Comparison of ENCODE assay signal across 9 mouse cellular contexts in the genomic region with DNA sequence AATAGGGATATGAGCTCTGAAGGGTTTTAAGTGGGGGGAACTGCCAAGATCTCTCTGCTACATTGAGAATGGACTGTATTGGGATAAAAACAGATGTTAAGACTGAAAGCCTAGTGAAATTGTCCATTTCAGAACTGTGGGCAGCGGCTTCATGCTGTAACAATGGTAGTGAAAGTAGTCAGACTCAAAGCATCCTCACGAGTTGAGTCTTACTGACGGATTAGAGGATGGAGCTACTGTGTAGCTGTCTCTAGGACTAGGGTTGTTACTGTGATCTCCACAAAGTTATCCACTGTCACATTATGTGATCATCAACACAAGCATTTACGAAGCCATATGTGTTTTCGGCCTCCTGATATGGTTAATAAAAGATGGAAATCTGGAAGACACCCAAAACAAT. TPM values are rescaled to one million over a fixed set of nuclear protein-coding genes. Genes with fewer than 3 reads are reported as not detected.
DNase-seq lines count a peak whose midpoint lies in the region; ATAC-seq lines count a peak whose summit lies in the region.
"Had no signal": no experiment of that assay in that cellular context is flagged by ENCODE, and none has a peak within 500 bp of the region (broad histone marks: within the 10 kb centered on the region; RNA-seq: fewer than 3 reads in every experiment).

No protein-coding gene starts in this region.

- peak overlapping the region; percentile 98 for H3K4me3 ChIP-seq in kidney, embryonic 15.5 days (replicated peaks)
- H3K4me3 ChIP-seq in hindbrain, embryonic 13.5 days = peak overlapping the region; percentile 91
- H3K4me3 ChIP-seq in midbrain, embryonic 14.5 days (replicated peaks; ENCODE audit: low read depth, low read length) = peak overlapping the region; percentile 93

- no peak for ATAC-seq in kidney, embryonic 15.5 days (replicated peaks; ENCODE audit: low FRiP score)
- no peak for ATAC-seq in hindbrain, embryonic 13.5 days (ENCODE audit: low FRiP score)
- ATAC-seq in midbrain, embryonic 14.5 days (ENCODE audit: low FRiP score, low TSS enrichment) = no peak

- H3K9ac ChIP-seq in kidney, embryonic 15.5 days = peak overlapping the region; percentile 75
- H3K9ac ChIP-seq in hindbrain, embryonic 13.5 days = peak overlapping the region; percentile 97
- H3K9ac ChIP-seq in midbrain, embryonic 14.5 days (replicated peaks; ENCODE audit: low read length) = peak overlapping the region; percentile 94

- peak overlapping the region; percentile 90 for H3K27ac ChIP-seq in kidney, embryonic 15.5 days
- no peak overlapping the region for H3K27ac ChIP-seq in hindbrain, embryonic 13.5 days
- H3K27ac ChIP-seq in midbrain, embryonic 14.5 days (replicated peaks; ENCODE audit: low read depth, low read length) = no peak overlapping the region

- H3K9me3 ChIP-seq in kidney, embryonic 15.5 days (replicated peaks) = no peaks in the 10 kb centered on the region
- H3K9me3 ChIP-seq in hindbrain, embryonic 13.5 days = no peaks in the 10 kb centered on the region
- H3K9me3 ChIP-seq in midbrain, embryonic 14.5 days (ENCODE audit: control insufficient read depth, low read length) = no peaks in the 10 kb centered on the region

- intact Hi-C loops in left cerebral cortex, postnatal 10 days (cut with DNase I) = loop anchor here (5.0 kb wide), 1 partner anchor 271 kb away; the partner anchor contains the start of gene Ddx20

- peaks cover 56% of the 10 kb centered on the region for H3K36me3 ChIP-seq in kidney, embryonic 15.5 days
- H3K36me3 ChIP-seq in hindbrain, embryonic 13.5 days = peaks cover 40% of the 10 kb centered on the region
- H3K36me3 ChIP-seq in midbrain, embryonic 14.5 days (ENCODE audit: control insufficient read depth, insufficient read depth, low read length) = peaks cover 39% of the 10 kb centered on the region

- DNase-seq in kidney, postnatal 10 days = no peak
- peak; percentile 38 for DNase-seq in adipocyte (ENCODE audit: low spot score)
- no peak for DNase-seq in midbrain, embryonic 14.5 days
- DNase-seq in embryo, embryonic 9.5 days (ENCODE audit: extremely low spot score) = no peak
- no peak for DNase-seq in left cerebral cortex, postnatal 10 days (ENCODE audit: extremely low spot score in 1 of 2, low spot score in 2 of 2)
- no peak for DNase-seq in kidney, adult 18-20 months

- H3K4me2 ChIP-seq in kidney, embryonic 15.5 days = peak overlapping the region; percentile 65
- peak overlapping the region; percentile 80 for H3K4me2 ChIP-seq in hindbrain, embryonic 13.5 days
- H3K4me2 ChIP-seq in midbrain, embryonic 14.5 days (ENCODE audit: low read length) = peak overlapping the region; percentile 70

- peaks cover 29% of the 10 kb centered on the region for H3K4me1 ChIP-seq in kidney, embryonic 15.5 days
- peaks cover 40% of the 10 kb centered on the region for H3K4me1 ChIP-seq in hindbrain, embryonic 13.5 days (replicated peaks)
- H3K4me1 ChIP-seq in midbrain, embryonic 14.5 days (ENCODE audit: control insufficient read depth, insufficient read depth, low read length) = peaks cover 19% of the 10 kb centered on the region

- 37% methylated on average over 5 of the region's 5 CpGs for WGBS in kidney, embryonic 15.5 days
- WGBS in hindbrain, embryonic 13.5 days = 52% methylated on average over 5 of the region's 5 CpGs
- 42% methylated on average over 5 of the region's 5 CpGs for WGBS in midbrain, embryonic 14.5 days

- H3K27me3 ChIP-seq in kidney, embryonic 15.5 days = no peaks in the 10 kb centered on the region
- no peaks in the 10 kb centered on the region for H3K27me3 ChIP-seq in hindbrain, embryonic 13.5 days
- H3K27me3 ChIP-seq in midbrain, embryonic 14.5 days (ENCODE audit: control insufficient read depth, insufficient read depth, low read length) = no peaks in the 10 kb centered on the region

RNA-seq across cellular contexts. Expression of gene Wdr77, which starts 1.0 kb away (rescaled TPM):
- polyA plus RNA-seq in kidney, embryonic 15.5 days (2015; fragmentation: Nextera tagmentation; extraction: Ambion mirVana) = 151 and 158 TPM in 2 replicates
- polyA plus RNA-seq in hindbrain, embryonic 13.5 days (2015; fragmentation: Nextera tagmentation; extraction: Ambion mirVana) = 91.6 and 99.4 TPM in 2 replicates
- polyA plus RNA-seq in midbrain, embryonic 14.5 days (2014; fragmentation: Nextera tagmentation; extraction: Ambion mirVana) = 86.4 and 94.8 TPM in 2 replicates
- 10 to 100 TPM; 62.8 to 66.1 TPM for total RNA-seq in left cerebral cortex, postnatal 10 days (2021)

RNA-seq across cellular contexts. Expression of gene Atp5f1, which starts 1.7 kb away (rescaled TPM):
- polyA plus RNA-seq in kidney, embryonic 15.5 days (2015; fragmentation: Nextera tagmentation; extraction: Ambion mirVana) = 491 and 564 TPM in 2 replicates
- polyA plus RNA-seq in hindbrain, embryonic 13.5 days (2015; fragmentation: Nextera tagmentation; extraction: Ambion mirVana) = 538 and 544 TPM in 2 replicates
- polyA plus RNA-seq in midbrain, embryonic 14.5 days (2014; fragmentation: Nextera tagmentation; extraction: Ambion mirVana) = 564 and 595 TPM in 2 replicates
- total RNA-seq in left cerebral cortex, postnatal 10 days (2021) = 100 to 1,000 TPM; 298 to 310 TPM

RNA-seq across cellular contexts. Expression of gene Ovgp1, which starts 15.3 kb away (rescaled TPM):
- 1.6 and 2.0 TPM in 2 replicates for polyA plus RNA-seq in kidney, embryonic 15.5 days (2015; fragmentation: Nextera tagmentation; extraction: Ambion mirVana)
- polyA plus RNA-seq in hindbrain, embryonic 13.5 days (2015; fragmentation: Nextera tagmentation; extraction: Ambion mirVana) = 4.6 and 4.7 TPM in 2 replicates
- 4.8 and 6.2 TPM in 2 replicates for polyA plus RNA-seq in midbrain, embryonic 14.5 days (2014; fragmentation: Nextera tagmentation; extraction: Ambion mirVana)
- 1 to 10 TPM; 1.9 to 2.3 TPM for total RNA-seq in left cerebral cortex, postnatal 10 days (2021)

RNA-seq across cellular contexts. Expression of gene I830077J02Rik, which starts 25.7 kb away (rescaled TPM):
- polyA plus RNA-seq in kidney, embryonic 15.5 days (2015; fragmentation: Nextera tagmentation; extraction: Ambion mirVana) = 0.24 and 0.53 TPM in 2 replicates
- polyA plus RNA-seq in hindbrain, embryonic 13.5 days (2015; fragmentation: Nextera tagmentation; extraction: Ambion mirVana) = 0.25 and 1.1 TPM in 2 replicates
- 0.11 and 0.45 TPM in 2 replicates for polyA plus RNA-seq in midbrain, embryonic 14.5 days (2014; fragmentation: Nextera tagmentation; extraction: Ambion mirVana)
- total RNA-seq in left cerebral cortex, postnatal 10 days (2021) = 1 to 10 TPM; 1.1 to 1.7 TPM

RNA-seq across cellular contexts. Expression of gene Pifo, which starts 56.2 kb away (rescaled TPM):
- 0.23 and 0.24 TPM in 2 replicates for polyA plus RNA-seq in kidney, embryonic 15.5 days (2015; fragmentation: Nextera tagmentation; extraction: Ambion mirVana)
- polyA plus RNA-seq in hindbrain, embryonic 13.5 days (2015; fragmentation: Nextera tagmentation; extraction: Ambion mirVana) = 5.3 and 10.0 TPM in 2 replicates
- 3.0 and 5.2 TPM in 2 replicates for polyA plus RNA-seq in midbrain, embryonic 14.5 days (2014; fragmentation: Nextera tagmentation; extraction: Ambion mirVana)
- total RNA-seq in left cerebral cortex, postnatal 10 days (2021) = under 1 TPM in 1 of 2 experiments, not detected in 1; 0.67 TPM
- total RNA-seq: adrenal gland, adult 18-20 months had no signal
